Mouse (Mus musculus) left cerebral cortex, adult 8-10 months (tissue): ENCODE measurements at regions not wholly inside any gene's neighbourhood (a gene's known extent, or its start where the extent isn't known, plus 50 kb on each side); places are given as distances from the start of the nearest gene placed in this dataset.

ENCODE experiments used
- DNase-seq, 2 experiments: peaks; one replicate each; pipeline ENCODE4 v3.0.0; 2022; ENCODE audit warnings: low spot score in 2 of 2

DNA sequence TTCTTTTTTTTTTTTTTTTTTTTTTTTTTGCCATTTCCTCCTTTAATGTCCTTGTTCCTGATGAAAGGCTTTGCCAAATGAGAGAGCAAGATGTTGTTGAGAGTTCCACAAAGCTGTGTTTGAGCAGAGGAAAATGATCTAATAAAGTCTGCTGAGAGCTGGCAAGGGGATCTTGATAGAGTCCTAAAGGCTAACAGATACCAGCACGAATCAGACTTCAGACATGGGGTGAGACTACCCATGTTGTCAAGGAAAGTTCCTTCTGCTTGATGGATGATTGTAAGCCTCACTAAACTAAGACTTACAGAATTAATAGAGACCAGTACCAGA is 665.2 kb upstream of the Fam92a start:
- DNase-seq: no peak

DNA sequence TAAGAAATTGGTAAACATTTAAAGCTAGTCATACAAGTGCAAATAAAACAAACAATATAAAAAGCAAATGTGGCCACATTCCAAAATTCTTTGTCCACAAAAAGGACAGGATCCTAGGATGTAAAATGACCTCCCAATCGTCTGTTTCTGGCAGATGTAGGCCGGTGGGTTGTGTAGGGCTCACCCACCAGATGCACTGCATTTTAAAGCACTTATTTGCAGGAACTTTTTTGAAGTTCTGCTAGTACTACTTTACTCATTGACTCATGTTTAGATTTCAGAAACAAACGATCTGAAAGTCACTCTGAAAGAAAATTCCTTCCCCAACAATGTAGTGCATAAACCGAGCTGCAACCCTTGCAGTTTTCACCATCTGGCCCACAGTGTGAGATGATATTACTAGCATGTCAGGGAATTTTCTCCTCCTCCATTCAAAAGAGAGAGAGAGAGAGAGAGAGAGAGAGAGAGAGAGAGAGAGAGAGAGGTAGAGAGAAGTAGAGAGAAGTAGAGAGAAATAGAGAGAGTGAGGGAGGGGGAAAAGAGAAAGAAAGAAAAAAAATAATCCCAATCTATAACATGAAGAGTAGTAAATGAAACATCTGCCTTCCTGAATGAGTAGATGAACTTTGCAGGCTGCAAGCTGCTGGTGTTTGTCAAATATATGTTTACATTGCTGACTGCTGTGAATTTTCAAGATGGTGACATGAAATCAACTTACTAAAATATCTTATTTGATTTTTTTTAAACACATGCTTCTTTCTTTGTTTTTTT is 664.7 kb upstream of the Fam92a start:
- no peak for DNase-seq

DNA sequence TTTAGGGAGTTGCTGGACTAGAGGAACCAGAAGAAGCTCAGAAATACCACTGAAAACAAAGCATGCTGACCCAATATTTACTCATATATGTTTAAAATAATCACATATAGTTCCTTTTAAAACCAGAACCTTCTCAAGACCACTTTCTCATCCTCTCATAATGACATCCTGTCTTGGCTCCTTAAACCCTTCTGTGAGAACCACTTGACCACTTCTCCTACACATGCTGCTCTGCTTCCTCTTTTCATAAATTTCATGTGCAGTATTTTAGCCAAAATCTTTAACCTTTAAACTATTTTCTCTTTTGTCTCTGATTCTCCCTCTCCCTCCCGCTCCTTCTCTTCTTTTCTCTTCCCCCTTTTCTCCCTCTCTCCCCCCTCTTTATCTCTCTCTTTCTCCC is 654.6 kb upstream of the Fam92a start:
- DNase-seq: no peak

DNA sequence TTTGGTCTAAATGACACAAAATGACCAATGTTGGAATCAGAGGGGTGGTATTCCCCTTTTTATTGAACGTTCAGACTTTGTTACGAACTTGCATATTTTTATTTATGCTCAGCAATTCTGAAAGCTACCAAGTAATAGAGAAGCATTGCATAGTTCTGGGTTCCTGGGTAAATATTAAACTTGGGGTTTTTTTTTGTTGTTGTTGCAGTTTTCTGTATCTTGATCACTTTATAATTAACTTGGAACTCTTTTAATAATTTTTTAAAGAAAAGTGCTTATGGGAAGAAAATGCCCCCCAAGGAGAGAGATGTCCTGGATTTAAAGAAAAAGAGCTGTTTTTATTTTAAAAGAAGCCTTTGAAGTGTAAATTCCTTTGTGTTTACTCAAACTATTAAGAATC is 642.4 kb upstream of the Fam92a start:
- DNase-seq: no peak

DNA sequence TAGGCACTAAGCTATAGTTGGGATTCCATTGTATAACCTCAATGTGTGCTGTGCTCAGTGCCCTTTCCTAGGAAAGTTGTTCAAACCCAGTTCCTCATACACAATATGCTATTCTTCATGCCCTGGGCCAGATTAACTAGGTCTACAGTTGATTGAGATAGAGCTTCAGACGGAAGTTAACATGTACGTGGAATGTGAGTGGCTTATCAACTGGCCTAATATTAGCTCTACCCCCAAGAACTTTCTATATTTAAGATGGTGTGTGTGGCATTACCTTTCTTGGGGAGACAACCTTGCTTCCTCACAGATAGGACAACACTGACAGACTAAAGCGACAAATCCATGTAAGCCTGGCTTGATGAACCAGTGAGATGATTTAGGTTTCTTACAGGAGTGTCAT is 629.4 kb upstream of the Fam92a start:
- no peak for DNase-seq

DNA sequence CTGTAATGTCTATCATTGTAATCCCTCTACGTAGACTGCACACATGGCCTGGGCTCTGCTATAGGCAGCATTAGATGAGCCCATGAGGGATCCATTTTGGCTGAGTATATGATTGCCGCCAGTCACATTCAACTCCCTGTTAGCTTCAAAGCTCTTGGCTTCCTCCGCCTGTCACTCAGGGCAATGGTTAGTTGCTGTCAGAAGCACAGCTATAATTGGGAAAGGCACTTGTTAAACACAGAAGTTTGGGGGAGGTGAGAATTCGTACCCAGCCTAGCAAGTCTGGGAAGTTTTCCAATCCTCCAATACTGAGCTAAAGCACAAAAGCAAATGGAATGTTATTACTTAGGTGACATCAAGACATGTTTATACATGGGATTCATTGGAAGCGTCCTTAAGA is 627.7 kb upstream of the Fam92a start:
- DNase-seq: peak; percentile 23 to 65

DNA sequence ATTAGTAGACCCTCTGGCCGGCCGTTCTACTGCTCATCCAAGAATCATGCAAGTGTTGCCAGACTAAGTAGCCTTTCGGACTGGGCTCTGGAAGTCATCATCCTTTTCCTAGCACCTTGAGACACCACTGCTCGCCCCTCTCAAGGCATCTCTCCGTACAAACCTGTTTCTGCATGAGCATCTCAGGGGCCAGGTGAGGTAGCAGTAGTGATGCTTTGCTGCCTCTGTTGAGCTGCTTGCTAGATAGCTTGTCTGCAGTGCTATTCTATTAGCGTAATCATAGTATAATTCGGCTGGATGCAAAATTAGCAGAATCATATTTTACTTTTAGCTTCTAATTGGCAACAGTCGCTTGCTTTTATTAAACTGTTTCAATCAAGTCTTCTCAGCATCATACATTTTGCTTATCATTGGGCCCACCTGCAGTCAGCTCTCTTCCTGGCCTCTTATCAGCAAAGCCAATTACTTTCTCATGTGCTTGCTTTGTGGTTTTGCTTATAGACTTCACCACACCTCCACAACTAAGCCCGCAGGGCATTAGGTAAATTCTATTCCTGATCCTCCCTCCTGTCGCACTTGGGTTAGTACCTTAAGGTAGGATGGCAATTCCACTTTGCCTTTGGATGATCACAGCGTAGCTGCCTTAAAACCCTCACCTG is 621.1 kb upstream of the Fam92a start:
- no peak for DNase-seq

DNA sequence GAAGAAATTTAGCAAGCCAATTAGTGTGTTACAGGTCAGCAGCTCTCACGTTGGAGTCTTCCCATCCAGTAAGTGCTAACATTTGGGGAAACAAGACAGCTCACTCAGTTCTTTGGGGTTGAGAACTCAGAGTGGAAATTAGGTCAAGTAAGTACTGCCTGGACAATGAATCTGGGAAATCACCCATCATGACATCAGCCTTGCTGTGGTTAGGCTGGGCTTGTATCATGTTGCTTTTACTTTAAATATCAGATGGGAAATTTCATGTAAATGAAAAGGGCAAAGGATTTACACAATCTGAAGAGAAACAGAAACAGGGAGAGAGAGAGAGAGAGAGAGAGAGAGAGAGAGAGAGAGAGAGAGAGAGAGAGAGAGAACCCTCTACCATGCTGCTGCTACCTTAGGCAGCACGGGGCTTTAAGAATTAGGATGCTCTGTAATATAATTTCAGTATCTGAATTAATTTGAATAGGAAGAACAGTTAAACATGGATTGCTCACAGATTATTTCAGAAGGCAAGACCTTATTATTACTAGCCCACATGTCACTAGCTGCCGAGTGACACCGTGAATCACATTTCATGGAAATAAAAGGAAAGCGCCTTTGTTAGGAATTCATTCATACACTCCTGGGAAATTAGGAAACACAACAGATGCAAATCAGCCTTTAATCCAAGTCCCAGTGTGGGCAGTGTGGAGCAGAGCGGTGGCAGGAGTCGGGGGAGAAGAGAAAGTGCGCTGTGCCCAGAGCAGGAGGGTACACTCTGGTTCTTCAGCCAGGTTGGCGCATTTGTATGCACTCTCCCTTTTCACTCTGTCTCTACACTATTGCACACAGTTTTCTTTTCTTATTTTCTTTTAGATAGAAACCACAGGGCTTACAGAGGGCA is 620.2 kb upstream of the Fam92a start:
- no peak for DNase-seq

DNA sequence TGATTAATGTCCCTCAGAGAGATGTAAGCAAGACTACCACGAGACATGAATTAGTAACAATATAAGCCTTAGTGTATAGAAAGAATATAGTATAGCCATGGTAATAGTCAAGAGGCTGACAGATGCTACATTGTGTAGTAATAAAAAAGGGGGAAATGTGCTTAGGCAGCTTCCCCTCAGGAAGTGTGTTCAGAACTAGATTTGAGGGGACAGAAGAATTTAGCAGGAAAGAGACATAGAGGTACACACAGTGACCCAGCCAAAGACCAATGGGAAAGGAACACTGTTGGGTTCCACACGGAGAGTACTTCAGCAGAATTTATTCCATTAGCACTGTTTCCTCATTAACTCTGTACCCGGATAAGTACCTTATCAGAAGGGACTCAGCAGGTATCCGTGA is 614.0 kb upstream of the Fam92a start:
- DNase-seq: no peak

DNA sequence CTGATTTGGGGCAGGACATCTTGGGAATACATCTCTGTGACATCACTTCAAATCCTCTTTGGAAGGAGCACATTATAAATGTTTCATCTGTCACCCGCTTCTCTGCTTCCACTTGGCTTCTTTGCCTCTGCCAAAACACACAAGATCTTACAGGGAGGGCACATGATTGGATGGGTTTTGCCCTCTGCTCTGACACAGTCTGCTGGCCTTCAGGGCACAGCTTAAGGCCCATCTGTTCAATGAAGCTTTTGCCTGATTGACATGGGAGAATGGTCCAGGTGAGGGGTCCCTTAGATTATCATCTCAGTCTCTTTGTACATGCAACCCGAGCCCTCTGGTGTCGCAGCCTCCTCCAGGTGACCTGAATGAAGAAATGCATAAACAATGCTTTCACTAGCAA is 612.7 kb upstream of the Fam92a start:
- DNase-seq: no peak

DNA sequence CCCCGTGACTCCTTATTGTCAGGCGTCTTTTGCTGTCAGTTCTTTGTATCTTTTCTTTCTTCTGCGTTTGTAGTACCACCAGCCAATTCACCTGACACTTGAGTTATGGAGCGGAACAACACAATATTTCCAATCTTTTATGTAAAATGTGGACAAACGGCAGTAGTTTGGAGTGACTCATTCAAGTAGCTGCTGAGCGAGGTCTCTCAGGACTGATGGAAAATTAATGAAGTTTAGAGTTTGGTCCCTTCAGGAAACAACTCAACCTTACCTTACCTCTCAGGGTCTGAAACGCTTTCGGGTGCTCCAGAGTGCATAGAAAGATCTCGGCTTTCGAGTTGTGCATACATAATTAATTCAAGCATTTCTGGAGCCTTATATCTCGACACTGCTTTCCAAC is 612.3 kb upstream of the Fam92a start:
- DNase-seq: no peak

DNA sequence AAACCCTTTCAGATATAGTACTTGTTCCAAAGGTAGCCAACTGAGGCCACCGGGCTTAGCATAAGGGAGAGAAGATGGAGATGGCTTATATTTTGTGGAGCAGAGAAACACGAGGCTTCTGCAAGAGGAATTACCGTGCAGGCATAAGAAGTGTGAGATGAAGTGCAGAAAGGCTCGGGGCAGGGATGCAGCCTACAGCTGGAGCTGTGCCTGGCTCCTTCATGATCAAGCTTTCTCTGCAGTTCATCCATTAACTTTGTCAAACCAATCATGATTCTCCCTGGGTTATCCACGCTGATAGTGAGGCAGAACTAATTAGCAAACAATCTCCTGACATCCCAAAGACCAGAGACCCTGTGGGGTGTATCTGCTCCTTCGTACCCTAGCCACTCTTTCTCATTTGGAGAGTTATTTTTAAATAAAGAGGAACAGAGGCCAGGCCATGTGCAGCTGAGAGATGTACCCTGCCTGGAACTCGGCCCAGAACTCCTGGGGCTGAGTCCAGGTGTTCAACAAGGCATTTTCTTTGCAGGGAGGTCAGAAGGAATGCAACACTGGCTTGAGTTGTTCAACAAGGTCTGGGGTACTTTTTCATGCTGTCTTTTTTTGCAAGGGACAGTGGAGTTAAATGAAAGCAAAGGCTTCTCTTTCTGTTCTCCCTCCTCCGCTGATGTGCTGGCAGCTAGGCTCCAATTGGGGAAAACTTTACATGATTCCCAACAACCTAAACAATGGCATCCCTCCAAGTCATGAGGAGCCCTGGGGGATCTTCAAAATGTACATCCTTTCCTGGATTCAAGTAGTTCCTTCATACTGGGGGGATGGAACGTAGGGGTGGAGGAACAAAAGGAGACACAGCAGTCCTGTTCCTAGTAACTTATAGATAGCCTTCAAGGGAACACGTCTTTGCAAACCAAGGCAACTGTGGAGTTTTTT is 610.4 kb upstream of the Fam92a start:
- no peak for DNase-seq

DNA sequence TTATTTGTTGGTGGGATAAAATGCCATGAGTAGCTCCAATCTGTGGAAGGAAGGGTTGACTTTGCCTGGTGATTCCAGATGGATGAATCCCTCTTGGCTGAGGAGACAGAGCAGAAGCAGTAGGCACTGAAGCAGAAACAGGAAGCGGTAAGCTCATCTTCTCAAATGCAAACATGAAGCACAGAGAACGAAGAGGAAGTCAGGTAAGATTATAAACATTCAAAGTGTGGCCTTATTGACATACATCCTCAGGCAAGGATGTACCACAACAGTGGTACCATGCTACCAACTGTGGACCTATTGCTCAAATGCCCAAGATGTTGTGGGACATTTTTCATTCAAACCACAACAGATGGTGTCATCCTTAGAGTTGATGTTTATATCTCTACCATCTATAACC is 608.4 kb upstream of the Fam92a start:
- no peak for DNase-seq

DNA sequence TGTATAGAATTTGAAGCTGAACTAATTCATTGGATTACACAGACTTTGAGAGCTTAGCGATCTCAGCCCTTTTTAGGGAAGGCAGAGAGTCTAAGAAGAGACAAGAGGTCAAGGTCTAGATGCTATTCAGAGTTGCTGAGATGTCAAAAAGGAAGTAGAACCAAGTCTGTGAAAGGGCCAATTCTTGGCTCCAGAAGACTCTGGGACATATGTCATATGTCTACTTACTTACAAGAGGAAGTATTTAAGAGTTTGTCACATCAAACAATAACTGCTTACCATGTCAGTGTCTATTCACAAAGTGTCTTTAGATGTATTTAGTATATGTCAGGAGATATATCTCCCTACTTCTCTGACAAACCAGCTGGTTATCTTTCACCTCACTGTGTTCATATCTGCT is 607.4 kb upstream of the Fam92a start:
- DNase-seq: no peak

DNA sequence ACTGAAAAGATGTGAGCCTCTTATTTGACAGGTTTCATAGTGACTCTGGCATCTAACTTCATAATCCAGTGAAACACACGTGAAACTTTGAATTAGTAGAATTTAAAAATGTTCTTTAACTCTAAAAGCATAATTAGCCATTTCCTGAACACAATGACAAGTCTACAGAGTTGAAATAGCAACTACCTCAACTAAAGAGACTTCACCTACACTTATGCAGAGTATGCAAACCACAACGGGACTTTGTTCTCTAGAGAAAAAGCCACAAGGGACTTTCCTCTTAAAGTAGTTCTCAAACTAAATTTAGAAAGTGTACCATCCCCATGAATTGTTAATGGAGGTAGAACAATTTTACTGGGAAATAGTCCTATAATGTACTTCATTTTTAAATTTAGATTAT is 606.3 kb upstream of the Fam92a start:
- DNase-seq: no peak

DNA sequence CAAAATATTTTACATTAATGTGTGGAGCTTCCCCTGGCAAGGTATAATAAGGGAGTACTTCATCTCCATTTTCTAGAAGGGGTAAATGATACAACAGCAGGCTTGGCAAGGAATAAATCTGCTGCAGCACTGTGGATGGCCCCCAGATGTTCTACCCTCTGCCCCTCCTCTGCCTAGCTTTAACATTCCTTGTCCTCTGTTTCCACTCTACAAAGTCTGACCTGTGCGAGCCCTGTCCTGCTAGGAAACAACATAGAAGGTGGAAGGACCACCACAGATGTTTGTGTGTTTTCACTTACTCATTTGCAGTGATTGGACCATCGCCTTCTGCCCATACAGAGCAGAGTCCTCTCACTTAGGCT is 604.4 kb upstream of the Fam92a start:
- DNase-seq: no peak

DNA sequence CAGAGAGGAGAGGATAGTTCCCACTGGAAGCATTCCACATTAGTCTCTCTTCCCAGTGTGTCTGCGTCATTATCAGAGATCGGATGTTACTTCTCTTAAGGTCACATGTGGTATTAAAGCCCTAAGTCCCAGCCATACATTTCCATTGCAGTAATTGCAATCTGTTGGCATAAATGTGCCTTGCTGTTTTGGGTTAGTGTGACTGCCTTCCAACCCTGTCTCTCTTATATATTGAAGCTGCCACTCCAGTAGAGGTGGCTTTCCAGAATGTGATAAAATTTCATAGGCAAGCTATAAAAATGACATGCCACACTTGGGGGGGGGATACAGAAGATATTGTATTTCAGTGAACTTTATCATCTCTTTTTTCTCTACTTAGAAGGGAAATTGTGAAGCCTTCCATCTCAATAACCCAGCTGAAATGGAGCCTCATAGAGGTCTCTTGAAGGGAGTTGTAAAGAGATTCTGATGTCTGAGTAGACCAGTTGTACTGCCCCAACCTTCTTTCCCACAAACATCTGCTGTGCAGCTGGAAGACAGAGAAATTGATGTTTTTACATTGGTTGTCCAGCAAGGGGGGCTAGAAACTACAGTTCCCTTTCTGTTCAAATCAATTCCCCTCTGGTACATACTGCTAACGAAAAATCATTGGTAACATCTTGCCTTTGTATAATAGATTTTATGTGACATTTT is 603.9 kb upstream of the Fam92a start:
- DNase-seq: no peak

DNA sequence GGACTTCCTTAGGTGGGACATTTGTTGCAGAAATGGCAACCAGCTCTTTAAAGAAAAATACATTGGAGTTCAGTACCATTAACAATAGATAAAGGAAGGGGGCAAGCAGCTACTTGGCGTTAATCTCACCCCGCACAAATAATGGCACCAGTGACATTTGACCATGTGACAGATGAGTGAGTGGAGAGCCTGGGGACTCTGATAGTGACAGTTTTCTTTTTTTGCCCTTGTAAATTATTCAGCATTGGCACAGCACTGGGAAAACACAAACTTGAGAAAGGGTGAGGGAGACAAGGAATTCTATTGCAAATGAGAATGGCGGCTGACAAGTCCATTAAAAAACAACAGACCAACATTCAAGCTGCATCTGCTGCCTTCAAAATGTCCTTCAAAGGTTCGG is 603.3 kb upstream of the Fam92a start:
- DNase-seq: no peak

DNA sequence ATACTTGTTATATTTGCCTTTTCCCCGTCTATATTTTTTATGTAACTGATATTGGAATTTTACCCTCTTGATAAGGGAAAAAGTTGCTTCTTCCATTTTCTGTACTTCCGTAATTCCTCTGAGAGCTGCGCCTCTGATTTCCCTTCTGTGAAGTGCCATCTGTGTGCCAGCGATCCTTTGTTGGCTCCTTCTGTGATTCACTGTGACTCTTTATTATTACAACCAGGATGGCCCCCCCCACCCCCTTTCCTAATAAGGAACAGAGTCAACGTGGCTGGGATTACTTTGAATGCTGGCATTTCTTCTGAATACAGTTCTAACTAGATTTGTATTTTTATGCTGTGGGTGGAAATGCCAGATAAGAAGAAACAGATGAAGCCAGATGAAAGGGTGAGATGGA is 602.9 kb upstream of the Fam92a start:
- no peak for DNase-seq

DNA sequence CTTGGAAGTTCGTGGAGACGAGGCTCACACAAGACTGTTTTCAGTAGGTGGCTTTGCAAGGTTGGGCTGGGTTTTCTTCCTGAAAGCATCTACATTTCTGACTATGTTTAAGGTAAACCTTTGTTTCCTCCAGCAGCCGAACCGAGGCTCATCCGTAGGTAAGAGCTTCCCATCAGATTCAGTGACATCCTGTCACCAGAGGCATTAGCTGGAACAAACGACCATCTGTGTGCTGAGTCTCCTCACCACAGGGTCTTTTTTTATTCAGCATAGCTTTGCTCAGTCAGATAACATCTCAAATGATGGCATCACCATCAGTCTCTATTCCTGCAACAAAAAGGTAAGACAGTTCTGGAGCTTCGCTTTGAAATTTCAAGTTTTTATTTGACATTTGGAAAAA is 601.4 kb upstream of the Fam92a start:
- no peak for DNase-seq
